Mouse (Mus musculus) yolk sac, embryonic 10.5 days (tissue): ENCODE data around the gene Tagap.
"Not testable (repeated sequence)": the region's sequence is repeated elsewhere in the genome, so short reads cannot be mapped to it uniquely, and the experiment has no call there.

Source experiments
- DNase-seq: peaks from one replicate; pipeline ENCODE4 v3.0.0-alpha.2; 2017; ENCODE audit warnings: low spot score

The Tagap gene

GRCm38 (mm10) chr17:7983484-7983883, 57.7 kb downstream of the Tagap start:
- not testable (repeated sequence) for DNase-seq
